Comparison of ENCODE assay signal across 19 mouse cellular contexts in the genomic region with DNA sequence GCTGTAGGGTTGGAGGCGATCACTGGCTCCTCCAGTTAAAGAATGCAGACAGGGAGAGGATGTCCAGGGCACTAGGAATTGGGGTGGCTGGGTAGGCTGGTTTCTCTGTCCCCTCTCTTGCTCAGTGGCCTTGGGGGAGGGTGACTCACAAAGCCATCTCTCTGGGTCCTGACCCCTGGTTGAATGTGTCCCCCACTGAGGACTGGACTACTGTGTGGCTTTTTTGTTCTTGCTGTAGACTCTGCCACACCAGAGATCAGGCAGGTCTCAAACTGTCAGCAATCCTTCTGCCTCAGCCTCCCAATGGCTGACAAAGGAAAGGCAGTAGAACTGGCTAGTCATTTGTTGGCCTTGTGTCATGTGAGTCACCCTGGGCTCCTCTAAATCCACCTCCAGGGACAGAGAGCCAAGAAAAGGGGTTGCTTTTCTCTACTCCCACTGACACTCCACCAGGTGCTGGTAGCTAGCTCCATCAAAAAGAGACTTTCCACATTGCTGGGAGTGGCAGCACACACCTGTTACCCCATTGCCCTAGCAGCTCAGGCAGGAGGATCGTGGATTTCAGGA. TPM values are rescaled to one million over a fixed set of nuclear protein-coding genes. Genes with fewer than 3 reads are reported as not detected.
DNase-seq lines count a peak whose midpoint lies in the region; ATAC-seq and TF ChIP-seq lines count a peak whose summit lies in the region.
"Had no signal": no experiment of that assay in that cellular context is flagged by ENCODE, and none has a peak within 500 bp of the region (broad histone marks: within the 10 kb centered on the region; RNA-seq: fewer than 3 reads in every experiment).

No protein-coding gene starts in this region.

- no peaks in the 10 kb centered on the region for H3K9me3 ChIP-seq in heart, postnatal 0 days (replicated peaks; ENCODE audit: control insufficient read depth, low read length)
- H3K9me3 ChIP-seq in embryonic facial prominence, embryonic 10.5 days: peaks cover 20% of the 10 kb centered on the region
- H3K9me3 ChIP-seq: liver, embryonic 15.5 days; midbrain, embryonic 15.5 days had no signal

- no peak for TF ChIP-seq CTCF in heart, adult 2 months (IDR thresholded peaks at IDR 0.05)
- TF ChIP-seq CTCF in heart, postnatal 0 days (IDR thresholded peaks at IDR 0.05; ENCODE audit: low read depth): no peak

- no peak overlapping the region for H3K4me3 ChIP-seq in heart, adult 2 months
- H3K4me3 ChIP-seq in heart, postnatal 0 days (ENCODE audit: low read depth, low read length): no peak overlapping the region
- 0 out of 2 replicates have a peak overlapping the region, but pooled peaks have one; percentile 14 for H3K4me3 ChIP-seq in embryonic facial prominence, embryonic 10.5 days
- H3K4me3 ChIP-seq: liver, embryonic 15.5 days; midbrain, embryonic 15.5 days had no signal

- no peak overlapping the region for H3K9ac ChIP-seq in heart, adult 2 months (ENCODE audit: low read depth, low read length)
- no peak overlapping the region for H3K9ac ChIP-seq in heart, postnatal 0 days (replicated peaks; ENCODE audit: low read depth, low read length)
- H3K9ac ChIP-seq: liver, embryonic 15.5 days; midbrain, embryonic 15.5 days had no signal

- H3K79me2 ChIP-seq in heart, adult 2 months (replicated peaks; ENCODE audit: control insufficient read depth, insufficient read depth, low read length): no peaks in the 10 kb centered on the region

- 52% methylated on average over 2 of the region's 2 CpGs for WGBS in heart, adult 2 months
- WGBS in heart, postnatal 0 days: 58% methylated on average over 2 of the region's 2 CpGs
- WGBS in embryonic facial prominence, embryonic 10.5 days: 58% methylated on average over 2 of the region's 2 CpGs

- peak; percentile 1; the same call in 1 of the 2 replicates for ATAC-seq in heart, postnatal 0 days (ENCODE audit: insufficient read depth, low read depth)
- ATAC-seq: forebrain, embryonic 14.5 days; hindbrain, postnatal 0 days; lung, postnatal 0 days; midbrain, embryonic 15.5 days had no signal

- intact Hi-C loops in heart, adult 2 months (cut with DNase I): no loop called here
- intact Hi-C loops in gastrocnemius, postnatal 36 days (cut with DNase I): no loop called here

- no peak for TF ChIP-seq EP300 in heart, adult 2 months (IDR thresholded peaks at IDR 0.05; ENCODE audit: insufficient read depth, low read depth, low read length)
- TF ChIP-seq EP300 in heart, postnatal 0 days (IDR thresholded peaks at IDR 0.05; ENCODE audit: low read depth): no peak

- H3K27ac ChIP-seq in heart, adult 2 months: peak overlapping the region; percentile 49
- H3K27ac ChIP-seq in heart, postnatal 0 days (ENCODE audit: low read depth): peak overlapping the region; percentile 56
- H3K27ac ChIP-seq in embryonic facial prominence, embryonic 10.5 days (replicated peaks): no peak overlapping the region
- H3K27ac ChIP-seq: hindbrain, postnatal 0 days; kidney, postnatal 0 days; liver, embryonic 15.5 days; midbrain, embryonic 15.5 days had no signal

- peak; percentile 82 to 90 for DNase-seq in adrenal gland, adult (ENCODE audit: inconsistent age in 2 of 2, low spot score in 1 of 2)
- no peak for DNase-seq in adrenal gland, postnatal 10 days
- DNase-seq in heart, adult 2 months: no peak
- no peak for DNase-seq in heart, postnatal 4 days
- DNase-seq in heart, postnatal 0 days (ENCODE audit: low spot score): no peak
- DNase-seq in heart, adult 18-20 months: no peak
- no peak for DNase-seq in embryonic facial prominence, embryonic 10.5 days (ENCODE audit: low spot score)
- no peak for DNase-seq in gastrocnemius, postnatal 36 days
- DNase-seq: embryo, embryonic 11 days; kidney, adult 11 months; thymus, postnatal 4 days had no signal

- H3K4me2 ChIP-seq in heart, postnatal 0 days (ENCODE audit: low read depth, low read length): no peak overlapping the region
- H3K4me2 ChIP-seq: liver, embryonic 15.5 days; midbrain, embryonic 15.5 days had no signal

- no peak for TF ChIP-seq POLR2A in heart, adult 2 months (IDR thresholded peaks at IDR 0.05; ENCODE audit: insufficient read depth, low read depth, low read length)

- H3K36me3 ChIP-seq in heart, adult 2 months (ENCODE audit: control insufficient read depth, insufficient read depth, low read length): no peaks in the 10 kb centered on the region
- H3K36me3 ChIP-seq in heart, postnatal 0 days (replicated peaks; ENCODE audit: control insufficient read depth, insufficient read depth, low read length): no peaks in the 10 kb centered on the region
- H3K36me3 ChIP-seq in embryonic facial prominence, embryonic 10.5 days (replicated peaks): 0 out of 2 replicates have a peak, but pooled peaks cover 10% of the 10 kb centered on the region
- H3K36me3 ChIP-seq: liver, embryonic 15.5 days; midbrain, embryonic 15.5 days had no signal

- peaks cover 3% of the 10 kb centered on the region; the same call in 1 of the 2 replicates for H3K27me3 ChIP-seq in heart, adult 2 months (ENCODE audit: control insufficient read depth, insufficient read depth, low read length)
- H3K27me3 ChIP-seq in heart, postnatal 0 days (ENCODE audit: control insufficient read depth, insufficient read depth, low read length): peaks cover 38% of the 10 kb centered on the region
- H3K27me3 ChIP-seq in embryonic facial prominence, embryonic 10.5 days (replicated peaks; ENCODE audit: low read depth, poor library complexity, severe bottlenecking): peaks cover 82% of the 10 kb centered on the region

- no peaks in the 10 kb centered on the region; the same call in 1 of the 2 replicates for H3K4me1 ChIP-seq in heart, adult 2 months (ENCODE audit: control insufficient read depth, insufficient read depth, low read length)
- peaks cover 17% of the 10 kb centered on the region; the same call in 1 of the 2 replicates for H3K4me1 ChIP-seq in heart, postnatal 0 days (ENCODE audit: control insufficient read depth, insufficient read depth)
- peaks cover 52% of the 10 kb centered on the region for H3K4me1 ChIP-seq in embryonic facial prominence, embryonic 10.5 days

RNA-seq across cellular contexts. Expression of a gene that starts 5.4 kb away (rescaled TPM):
- total RNA-seq in adrenal gland, postnatal 10 days (2021): 1 to 10 TPM in 1 of 2 experiments, under 1 TPM in 1; 0.99 to 1.5 TPM
- total RNA-seq in heart, adult 2 months (2021): 10 to 100 TPM; 10.7 to 15.8 TPM
- polyA plus RNA-seq in heart, adult 2 months (2012; rRNA removed): 12.0 and 15.1 TPM in 2 replicates
- 1 to 10 TPM; 1.8 to 2.5 TPM for total RNA-seq in heart, postnatal 4 days (2021)
- total RNA-seq in heart, postnatal 0 days (2014; rRNA removed; ENCODE audit: low replicate concordance): 0.92 and 4.2 TPM in 2 replicates
- polyA plus RNA-seq in heart, postnatal 0 days (2015; fragmentation: Nextera tagmentation; extraction: Ambion mirVana): 1.1 and 1.5 TPM in 2 replicates
- total RNA-seq in heart, adult 18-20 months (2021): 10 to 100 TPM; 13.5 to 16.6 TPM
- polyA plus RNA-seq in embryonic facial prominence, embryonic 10.5 days (2016; fragmentation: Nextera tagmentation; extraction: Ambion mirVana): 1.3 and 1.6 TPM in 2 replicates
- total RNA-seq in gastrocnemius, postnatal 36 days (2021): 10 to 100 TPM in 1 of 2 experiments, 1 to 10 TPM in 1; 8.4 to 10.3 TPM
- total RNA-seq: megakaryocyte progenitor cell, adult 5-6 weeks; MEL had no signal
- polyA plus RNA-seq: liver, embryonic 15.5 days; lung, postnatal 0 days had no signal

RNA-seq across cellular contexts. Expression of a gene that starts 12.0 kb away (rescaled TPM):
- 100 to 1,000 TPM; 700 to 820 TPM for total RNA-seq in adrenal gland, postnatal 10 days (2021)
- 100 to 1,000 TPM; 850 to 914 TPM for total RNA-seq in heart, adult 2 months (2021)
- 1,001 and 1,201 TPM in 2 replicates for polyA plus RNA-seq in heart, adult 2 months (2012; rRNA removed)
- 1,000 to 10,000 TPM; 1,002 to 1,049 TPM for total RNA-seq in heart, postnatal 4 days (2021)
- 2,373 and 2,460 TPM in 2 replicates for total RNA-seq in heart, postnatal 0 days (2014; rRNA removed; ENCODE audit: low replicate concordance)
- polyA plus RNA-seq in heart, postnatal 0 days (2015; fragmentation: Nextera tagmentation; extraction: Ambion mirVana): 1,975 and 1,990 TPM in 2 replicates
- 100 to 1,000 TPM; 897 to 934 TPM for total RNA-seq in heart, adult 18-20 months (2021)
- 2,205 and 2,316 TPM in 2 replicates for polyA plus RNA-seq in embryonic facial prominence, embryonic 10.5 days (2016; fragmentation: Nextera tagmentation; extraction: Ambion mirVana)
- total RNA-seq in gastrocnemius, postnatal 36 days (2021): 100 to 1,000 TPM; 611 to 682 TPM

RNA-seq across cellular contexts. Expression of a gene that starts 16.6 kb away (rescaled TPM):
- total RNA-seq in adrenal gland, postnatal 10 days (2021): 10 to 100 TPM; 35.3 to 37.8 TPM
- total RNA-seq in heart, adult 2 months (2021): 10 to 100 TPM; 19.4 to 23.2 TPM
- 74.9 and 79.9 TPM in 2 replicates for polyA plus RNA-seq in heart, adult 2 months (2012; rRNA removed)
- 10 to 100 TPM; 29.9 to 35.0 TPM for total RNA-seq in heart, postnatal 4 days (2021)
- total RNA-seq in heart, postnatal 0 days (2014; rRNA removed; ENCODE audit: low replicate concordance): 71.8 and 118 TPM in 2 replicates
- 160 and 162 TPM in 2 replicates for polyA plus RNA-seq in heart, postnatal 0 days (2015; fragmentation: Nextera tagmentation; extraction: Ambion mirVana)
- 10 to 100 TPM; 23.5 to 27.8 TPM for total RNA-seq in heart, adult 18-20 months (2021)
- 364 TPM in 2 replicates for polyA plus RNA-seq in embryonic facial prominence, embryonic 10.5 days (2016; fragmentation: Nextera tagmentation; extraction: Ambion mirVana)
- 10 to 100 TPM; 13.7 to 18.8 TPM for total RNA-seq in gastrocnemius, postnatal 36 days (2021)

RNA-seq across cellular contexts. Expression of a gene that starts 16.6 kb away (rescaled TPM):
- 10 to 100 TPM; 25.3 to 39.8 TPM for total RNA-seq in adrenal gland, postnatal 10 days (2021)
- 10 to 100 TPM; 15.4 to 16.8 TPM for total RNA-seq in heart, adult 2 months (2021)
- polyA plus RNA-seq in heart, adult 2 months (2012; rRNA removed): 51.4 and 74.2 TPM in 2 replicates
- 10 to 100 TPM; 23.4 to 24.8 TPM for total RNA-seq in heart, postnatal 4 days (2021)
- 35.7 and 44.4 TPM in 2 replicates for total RNA-seq in heart, postnatal 0 days (2014; rRNA removed; ENCODE audit: low replicate concordance)
- 23.3 and 24.2 TPM in 2 replicates for polyA plus RNA-seq in heart, postnatal 0 days (2015; fragmentation: Nextera tagmentation; extraction: Ambion mirVana)
- 10 to 100 TPM; 11.9 to 15.9 TPM for total RNA-seq in heart, adult 18-20 months (2021)
- 45.2 and 45.3 TPM in 2 replicates for polyA plus RNA-seq in embryonic facial prominence, embryonic 10.5 days (2016; fragmentation: Nextera tagmentation; extraction: Ambion mirVana)
- 10 to 100 TPM; 13.6 to 17.6 TPM for total RNA-seq in gastrocnemius, postnatal 36 days (2021)

RNA-seq across cellular contexts. Expression of a gene that starts 25.1 kb away (rescaled TPM):
- total RNA-seq in adrenal gland, postnatal 10 days (2021): 10 to 100 TPM in 1 of 2 experiments, 1 to 10 TPM in 1; 9.8 to 24.0 TPM
- total RNA-seq in heart, adult 2 months (2021): 1 to 10 TPM in 1 of 2 experiments, under 1 TPM in 1; 0.25 to 1.1 TPM
- polyA plus RNA-seq in heart, adult 2 months (2012; rRNA removed): 0.21 and 0.56 TPM in 2 replicates
- 1 to 10 TPM in 1 of 2 experiments, under 1 TPM in 1; 0.62 to 1.6 TPM for total RNA-seq in heart, postnatal 4 days (2021)
- 2.2 TPM in 1 of 2 replicates, not detected in the other for total RNA-seq in heart, postnatal 0 days (2014; rRNA removed; ENCODE audit: low replicate concordance)
- polyA plus RNA-seq in heart, postnatal 0 days (2015; fragmentation: Nextera tagmentation; extraction: Ambion mirVana): 2.3 and 2.7 TPM in 2 replicates
- under 1 TPM; 0.41 to 0.69 TPM for total RNA-seq in heart, adult 18-20 months (2021)
- polyA plus RNA-seq in embryonic facial prominence, embryonic 10.5 days (2016; fragmentation: Nextera tagmentation; extraction: Ambion mirVana): 0.26 and 0.52 TPM in 2 replicates
- 100 to 1,000 TPM; 387 to 405 TPM for total RNA-seq in gastrocnemius, postnatal 36 days (2021)
- total RNA-seq: hindbrain, postnatal 0 days; megakaryocyte progenitor cell, adult 5-6 weeks; MEL had no signal

Comparison
In these comparisons a context has a peak if more than half of its experiments do, and no peak if none do; other contexts are left out.
1. DNase-seq: peak in adrenal gland, adult (2 of 2); none in adrenal gland, postnatal 10 days (single experiment), heart, adult 2 months (0 of 2), heart, postnatal 4 days (single experiment), heart, postnatal 0 days (single experiment), heart, adult 18-20 months (0 of 2), embryonic facial prominence, embryonic 10.5 days (single experiment) and gastrocnemius, postnatal 36 days (0 of 2).